Mouse (Mus musculus): ENCODE measurements around the gene E330017A01Rik.

The E330017A01Rik gene

GRCm38 (mm10) chr16:58591299-58591698 is 47.2 kb downstream of the E330017A01Rik start:
- no peak for DNase-seq (ENCODE audit: low spot score in 2 of 2)

GRCm38 (mm10) chr16:58589444-58589843 is 49.1 kb downstream of the E330017A01Rik start:
- DNase-seq (ENCODE audit: low spot score in 2 of 2), result no peak
